Mouse (Mus musculus) 3T3-L1 (cell line): ENCODE data around the gene Ambra1.

Experiments
- DNase-seq: peaks from one replicate; pipeline ENCODE4 v3.0.0-alpha.2; 2015; ENCODE audit warnings: low read depth, low spot score

Ambra1 gene

GRCm38 (mm10) chr2:91934826-91935525 is 205.0 kb downstream of the Ambra1 start:
- DNase-seq: no peak

GRCm38 (mm10) chr2:91936154-91936553 is 206.2 kb downstream of the Ambra1 start:
- DNase-seq: no peak

GRCm38 (mm10) chr2:91939303-91939935 is 209.5 kb downstream of the Ambra1 start:
- DNase-seq: no peak

- DNase-seq: no peak
Measured at GRCm38 (mm10) chr2:91942356-91942755, 212.4 kb downstream of the Ambra1 start.

GRCm38 (mm10) chr2:91944170-91944950 is 214.4 kb downstream of the Ambra1 start:
- DNase-seq: peak; percentile 76

GRCm38 (mm10) chr2:91945483-91945882 is 215.5 kb downstream of the Ambra1 start, which contains the start of gene Gm9821:
TSS of gene Gm9821 (plus strand) at chr2:91945703.
- no peak for DNase-seq

- DNase-seq: no peak
Measured at GRCm38 (mm10) chr2:91946836-91947235, 216.9 kb downstream of the Ambra1 start.

GRCm38 (mm10) chr2:91947397-91948150 is 217.6 kb downstream of the Ambra1 start:
- DNase-seq: peak; percentile 80

- DNase-seq: no peak
Measured at GRCm38 (mm10) chr2:91948151-91948509, 218.2 kb downstream of the Ambra1 start.

GRCm38 (mm10) chr2:91948792-91949241 is 218.9 kb downstream of the Ambra1 start:
- no peak for DNase-seq

- DNase-seq: no peak
Measured at GRCm38 (mm10) chr2:91949411-91950274, 219.7 kb downstream of the Ambra1 start.

GRCm38 (mm10) chr2:91950275-91951085 is 220.5 kb downstream of the Ambra1 start:
- no peak for DNase-seq

- DNase-seq: peak; percentile 51
Measured at GRCm38 (mm10) chr2:91953825-91954224, 223.9 kb downstream of the Ambra1 start.

GRCm38 (mm10) chr2:91955121-91955591 is 225.2 kb downstream of the Ambra1 start:
- no peak for DNase-seq

GRCm38 (mm10) chr2:91955875-91956274 is 225.9 kb downstream of the Ambra1 start:
- DNase-seq: no peak

- no peak for DNase-seq
Measured at GRCm38 (mm10) chr2:91957096-91957495, 227.2 kb downstream of the Ambra1 start.

- DNase-seq: no peak
Measured at GRCm38 (mm10) chr2:91958049-91958448, 228.1 kb downstream of the Ambra1 start.

- peak; percentile 62 for DNase-seq
Measured at GRCm38 (mm10) chr2:91958701-91959457, 228.9 kb downstream of the Ambra1 start.
